Mouse (Mus musculus): Measurements from ENCODE around the gene Pyroxd1. TPM values are rescaled to one million over a fixed set of nuclear protein-coding genes. Genes with fewer than 3 reads are reported as not detected.
"Not testable (repeated sequence)": the region's sequence is repeated elsewhere in the genome, so short reads cannot be mapped to it uniquely, and the experiment has no call there.

Gene Pyroxd1
- polyA plus RNA-seq, 1 experiment from 2014 or later, result 23.6 TPM

GRCm38 (mm10) chr6:142347431-142348385, 2.3 kb downstream of the Pyroxd1 start:
- Histone ChIP-seq H3K4me2 (replicated peaks) (no peak overlapping the region), H3K36me3 (peaks cover 30% of the 10 kb centered on the region), H3K4me3 (no peak overlapping the region), H3K9me3 (replicated peaks) (no peaks in the 10 kb centered on the region), H3K27me3 (no peaks in the 10 kb centered on the region), H3K27ac (no peak overlapping the region), H3K4me1 (0 out of 2 replicates have a peak, but pooled peaks cover 10% of the 10 kb centered on the region), H3K9ac (no peak overlapping the region)
- no peak for ATAC-seq (ENCODE audit: low FRiP score)
- 87% methylated on average over 11 of the region's 11 CpGs for WGBS

- not testable (repeated sequence) for H3K27me3 ChIP-seq; H3K9ac ChIP-seq; H3K4me3 ChIP-seq; H3K4me2 ChIP-seq (replicated peaks); H3K4me1 ChIP-seq; ATAC-seq (ENCODE audit: low FRiP score); H3K9me3 ChIP-seq (replicated peaks); H3K27ac ChIP-seq
- WGBS, result 96% methylated on average over 3 of the region's 3 CpGs
- H3K36me3 ChIP-seq, result peaks cover 63% of the 10 kb centered on the region
Measured at GRCm38 (mm10) chr6:142352099-142352498, 6.6 kb downstream of the Pyroxd1 start.

GRCm38 (mm10) chr6:142357106-142357505, 11.7 kb downstream of the Pyroxd1 start:
- no peak overlapping the region for H3K4me2 ChIP-seq (replicated peaks)
- H3K27me3 ChIP-seq, result no peaks in the 10 kb centered on the region
- H3K36me3 ChIP-seq, result peaks cover 83% of the 10 kb centered on the region
- H3K4me1 ChIP-seq, result no peaks in the 10 kb centered on the region
- H3K9ac ChIP-seq, result no peak overlapping the region
- H3K9me3 ChIP-seq (replicated peaks), result no peaks in the 10 kb centered on the region
- WGBS, result 69% methylated on average over 7 of the region's 7 CpGs
- H3K4me3 ChIP-seq, result no peak overlapping the region
- no peak overlapping the region for H3K27ac ChIP-seq
- ATAC-seq (ENCODE audit: low FRiP score), result no peak

- H3K27me3 ChIP-seq, result no peaks in the 10 kb centered on the region
- H3K4me3 ChIP-seq, result no peak overlapping the region
- no peak for ATAC-seq (ENCODE audit: low FRiP score)
- no peak overlapping the region for H3K4me2 ChIP-seq (replicated peaks)
- no peak overlapping the region for H3K9ac ChIP-seq
- H3K36me3 ChIP-seq, result peaks cover 80% of the 10 kb centered on the region
- WGBS, result 96% methylated on average over 6 of the region's 6 CpGs
- no peaks in the 10 kb centered on the region for H3K9me3 ChIP-seq (replicated peaks)
- no peak overlapping the region for H3K27ac ChIP-seq
- no peaks in the 10 kb centered on the region for H3K4me1 ChIP-seq
Measured at GRCm38 (mm10) chr6:142362036-142362435, 16.6 kb downstream of the Pyroxd1 start.

- no peaks in the 10 kb centered on the region for H3K9me3 ChIP-seq (replicated peaks)
- H3K9ac ChIP-seq, result no peak overlapping the region
- H3K4me3 ChIP-seq, result no peak overlapping the region
- H3K36me3 ChIP-seq, result peaks cover 82% of the 10 kb centered on the region
- WGBS, result 74% methylated on average over 9 of the region's 9 CpGs
- no peaks in the 10 kb centered on the region for H3K27me3 ChIP-seq
- no peak overlapping the region for H3K27ac ChIP-seq
- ATAC-seq (ENCODE audit: low FRiP score), result no peak; the same call in 1 of the 2 replicates
- H3K4me1 ChIP-seq, result no peaks in the 10 kb centered on the region
- H3K4me2 ChIP-seq (replicated peaks), result no peak overlapping the region
Measured at GRCm38 (mm10) chr6:142363019-142363576, 17.6 kb downstream of the Pyroxd1 start.

- no peak overlapping the region for H3K27ac ChIP-seq
- H3K4me1 ChIP-seq, result no peaks in the 10 kb centered on the region
- H3K36me3 ChIP-seq, result peaks cover 77% of the 10 kb centered on the region
- H3K9ac ChIP-seq, result no peak overlapping the region
- no peak overlapping the region for H3K4me2 ChIP-seq (replicated peaks)
- 88% methylated on average over 8 of the region's 8 CpGs for WGBS
- H3K4me3 ChIP-seq, result no peak overlapping the region
- ATAC-seq (ENCODE audit: low FRiP score), result no peak
- H3K27me3 ChIP-seq, result no peaks in the 10 kb centered on the region
- no peaks in the 10 kb centered on the region for H3K9me3 ChIP-seq (replicated peaks)
Measured at GRCm38 (mm10) chr6:142365742-142366472, 20.5 kb downstream of the Pyroxd1 start.

- Histone ChIP-seq H3K9ac (no peak overlapping the region), H3K4me3 (no peak overlapping the region), H3K4me1 (no peaks in the 10 kb centered on the region), H3K9me3 (replicated peaks) (no peaks in the 10 kb centered on the region), H3K27me3 (no peaks in the 10 kb centered on the region), H3K27ac (no peak overlapping the region), H3K4me2 (replicated peaks) (no peak overlapping the region), H3K36me3 (peaks cover 73% of the 10 kb centered on the region)
- ATAC-seq (ENCODE audit: low FRiP score), result no peak
- WGBS, result 92% methylated on average over 10 of the region's 10 CpGs
Measured at GRCm38 (mm10) chr6:142366473-142367018, 21.1 kb downstream of the Pyroxd1 start.

- Histone ChIP-seq H3K4me1 (no peaks in the 10 kb centered on the region), H3K4me2 (replicated peaks) (no peak overlapping the region), H3K27me3 (no peaks in the 10 kb centered on the region), H3K4me3 (no peak overlapping the region), H3K9ac (no peak overlapping the region), H3K9me3 (replicated peaks) (no peaks in the 10 kb centered on the region), H3K27ac (no peak overlapping the region), H3K36me3 (peaks cover 75% of the 10 kb centered on the region)
- 88% methylated on average over 3 of the region's 3 CpGs for WGBS
- ATAC-seq (ENCODE audit: low FRiP score), result no peak
Measured at GRCm38 (mm10) chr6:142367565-142367964, 22.1 kb downstream of the Pyroxd1 start.

- H3K4me1 ChIP-seq, result no peaks in the 10 kb centered on the region
- H3K4me3 ChIP-seq, result no peak overlapping the region
- ATAC-seq (ENCODE audit: low FRiP score), result no peak
- H3K9me3 ChIP-seq (replicated peaks), result no peaks in the 10 kb centered on the region
- WGBS, result 91% methylated on average over 3 of the region's 3 CpGs
- H3K27me3 ChIP-seq, result no peaks in the 10 kb centered on the region
- H3K36me3 ChIP-seq, result peaks cover 75% of the 10 kb centered on the region
- H3K9ac ChIP-seq, result no peak overlapping the region
- H3K27ac ChIP-seq, result no peak overlapping the region
- no peak overlapping the region for H3K4me2 ChIP-seq (replicated peaks)
Measured at GRCm38 (mm10) chr6:142369568-142369967, 24.1 kb downstream of the Pyroxd1 start.

GRCm38 (mm10) chr6:142377081-142377480, 31.6 kb downstream of the Pyroxd1 start:
- H3K27me3 ChIP-seq, result no peaks in the 10 kb centered on the region
- no peak overlapping the region for H3K4me3 ChIP-seq
- no peak overlapping the region for H3K9ac ChIP-seq
- H3K4me1 ChIP-seq, result no peaks in the 10 kb centered on the region
- no peak for ATAC-seq (ENCODE audit: low FRiP score)
- WGBS, result 84% methylated on average over 1 of the region's 1 CpGs
- peaks cover 40% of the 10 kb centered on the region for H3K36me3 ChIP-seq
- no peaks in the 10 kb centered on the region for H3K9me3 ChIP-seq (replicated peaks)
- H3K27ac ChIP-seq, result no peak overlapping the region
- no peak overlapping the region for H3K4me2 ChIP-seq (replicated peaks)

GRCm38 (mm10) chr6:142378576-142379330, 33.3 kb downstream of the Pyroxd1 start:
- no peak overlapping the region for H3K27ac ChIP-seq
- WGBS, result 95% methylated on average over 8 of the region's 8 CpGs
- no peak overlapping the region for H3K4me2 ChIP-seq (replicated peaks)
- no peaks in the 10 kb centered on the region for H3K9me3 ChIP-seq (replicated peaks)
- ATAC-seq (ENCODE audit: low FRiP score), result no peak
- H3K27me3 ChIP-seq, result no peaks in the 10 kb centered on the region
- peaks cover 27% of the 10 kb centered on the region for H3K36me3 ChIP-seq
- H3K4me3 ChIP-seq, result no peak overlapping the region
- H3K4me1 ChIP-seq, result no peaks in the 10 kb centered on the region
- no peak overlapping the region for H3K9ac ChIP-seq
